Mouse (Mus musculus) brain, embryonic 14.5 days (tissue): ENCODE results near the gene Cnn2.

Source experiments
- CTCF ChIP-seq: fragments of 200-500 bp; IDR thresholded peaks from 2 replicates; pipeline ENCODE4 v1.5.1; 2012; ENCODE audit warnings: inconsistent platforms, mild to moderate bottlenecking, moderate library complexity, borderline replicate concordance; ENCODE audit not compliant: insufficient read depth, insufficient read length; ENCODE audit errors: extremely low read depth
- POLR2A ChIP-seq: fragments of 200-500 bp; IDR thresholded peaks from 2 replicates; pipeline ENCODE4 v1.6.1; 2012; ENCODE audit warnings: mild to moderate bottlenecking, inconsistent platforms, borderline replicate concordance; ENCODE audit not compliant: poor library complexity, insufficient read depth, insufficient read length, severe bottlenecking; ENCODE audit errors: extremely low read depth

DNA sequence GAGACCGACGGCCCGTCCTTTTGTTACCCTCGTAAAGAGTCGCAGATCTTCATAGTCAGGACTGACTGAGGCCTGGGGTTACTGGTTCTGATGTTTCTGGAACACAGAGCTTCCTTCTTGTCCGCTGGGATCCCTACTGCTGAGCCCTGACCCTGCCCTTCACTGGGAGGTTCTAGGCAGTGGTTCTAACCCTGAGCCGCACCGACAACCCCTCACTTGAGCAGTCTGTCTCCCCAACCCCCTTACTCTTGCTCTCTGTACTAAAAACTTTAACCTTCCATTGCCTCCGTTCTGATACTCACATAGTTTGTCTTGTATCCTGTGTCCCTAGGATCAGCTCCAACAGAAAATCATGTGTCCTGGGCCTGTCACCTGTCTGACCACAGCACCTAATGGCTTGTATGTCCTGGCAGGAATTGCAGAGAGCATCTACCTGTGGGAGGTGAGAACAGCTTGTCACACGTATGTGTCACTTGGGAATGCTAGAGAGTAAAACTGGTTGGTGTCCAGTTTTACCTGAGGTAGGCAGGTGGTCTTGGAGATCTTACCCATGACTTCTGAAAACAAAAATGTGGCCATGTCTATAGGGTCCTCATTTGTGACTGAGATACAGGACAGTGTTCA, 27.6 kb upstream of the Cnn2 start:
- TF ChIP-seq POLR2A: no peak
- no peak for TF ChIP-seq CTCF
